Mouse (Mus musculus): ENCODE measurements around the gene Ube2o. TPM values are rescaled to one million over a fixed set of nuclear protein-coding genes. Genes with fewer than 3 reads are reported as not detected.

Ube2o gene
- polyA plus RNA-seq, 1 experiment, result 23.1 TPM

- Histone ChIP-seq H3K27me3 (ENCODE audit: control insufficient read depth, insufficient read depth, insufficient read length) (no peaks in the 10 kb centered on the region), H3K4me3 (ENCODE audit: insufficient read depth, poor library complexity, severe bottlenecking) (no peak overlapping the region), H3K79me3 (ENCODE audit: low read depth) (no peaks in the 10 kb centered on the region), H3K79me2 (ENCODE audit: control insufficient read depth, insufficient read depth) (peaks cover 9% of the 10 kb centered on the region), H3ac (ENCODE audit: control insufficient read depth, insufficient read length, low read depth) (no peak overlapping the region), H3K36me3 (ENCODE audit: control insufficient read depth, insufficient read depth) (peaks cover 8% of the 10 kb centered on the region)
- no peak for TF ChIP-seq USF1 (IDR thresholded peaks at IDR 0.05; ENCODE audit: low read depth)
- no peak for TF ChIP-seq CTCF (IDR thresholded peaks at IDR 0.05; ENCODE audit: control insufficient read depth, insufficient read depth, insufficient read length)
- TF ChIP-seq CEBPB (IDR thresholded peaks at IDR 0.05; ENCODE audit: low read depth), result no peak
Measured at GRCm38 (mm10) chr11:116609965-116610630, 28.9 kb upstream of the Ube2o start.

- TF ChIP-seq MAX (IDR thresholded peaks at IDR 0.05) (no peak), CTCF (IDR thresholded peaks at IDR 0.05; ENCODE audit: control insufficient read depth, insufficient read depth, insufficient read length) (no peak), FOSL1 (IDR thresholded peaks at IDR 0.05; ENCODE audit: insufficient read depth, low read length, poor library complexity, severe bottlenecking) (no peak), CEBPB (IDR thresholded peaks at IDR 0.05; ENCODE audit: low read depth) (no peak), MYOD1 (IDR thresholded peaks at IDR 0.05; ENCODE audit: control insufficient read depth, insufficient read length, low read depth) (no peak), MYOG (IDR thresholded peaks at IDR 0.05; ENCODE audit: control insufficient read depth, extremely low read depth, insufficient read length) (no peak), USF1 (IDR thresholded peaks at IDR 0.05; ENCODE audit: low read depth) (no peak)
- Histone ChIP-seq H3ac (ENCODE audit: control insufficient read depth, insufficient read length, low read depth) (no peak overlapping the region), H3K4me3 (ENCODE audit: insufficient read depth, poor library complexity, severe bottlenecking) (no peak overlapping the region), H3K79me3 (ENCODE audit: low read depth) (no peaks in the 10 kb centered on the region), H3K27me3 (ENCODE audit: control insufficient read depth, insufficient read depth, insufficient read length) (no peaks in the 10 kb centered on the region), H3K36me3 (ENCODE audit: control insufficient read depth, insufficient read depth) (peaks cover 14% of the 10 kb centered on the region), H3K79me2 (ENCODE audit: control insufficient read depth, insufficient read depth) (no peaks in the 10 kb centered on the region)
Measured at GRCm38 (mm10) chr11:116607717-116608116, 26.5 kb upstream of the Ube2o start.

GRCm38 (mm10) chr11:116604097-116604496 is 22.9 kb upstream of the Ube2o start:
- TF ChIP-seq MYOG (IDR thresholded peaks at IDR 0.05; ENCODE audit: control insufficient read depth, extremely low read depth, insufficient read length) (no peak), CTCF (IDR thresholded peaks at IDR 0.05; ENCODE audit: control insufficient read depth, insufficient read depth, insufficient read length) (no peak), FOSL1 (IDR thresholded peaks at IDR 0.05; ENCODE audit: insufficient read depth, low read length, poor library complexity, severe bottlenecking) (no peak), MAX (IDR thresholded peaks at IDR 0.05) (no peak), USF1 (IDR thresholded peaks at IDR 0.05; ENCODE audit: low read depth) (no peak), MYOD1 (IDR thresholded peaks at IDR 0.05; ENCODE audit: control insufficient read depth, insufficient read length, low read depth) (no peak), CEBPB (IDR thresholded peaks at IDR 0.05; ENCODE audit: low read depth) (no peak)
- Histone ChIP-seq H3K4me3 (ENCODE audit: insufficient read depth, poor library complexity, severe bottlenecking) (no peak overlapping the region), H3K36me3 (ENCODE audit: control insufficient read depth, insufficient read depth) (peaks cover 14% of the 10 kb centered on the region)

GRCm38 (mm10) chr11:116603339-116603738 is 22.1 kb upstream of the Ube2o start:
- H3K36me3 ChIP-seq (ENCODE audit: control insufficient read depth, insufficient read depth), result peaks cover 14% of the 10 kb centered on the region

More at GRCm38 (mm10) chr11:116604097-116604496, 22.9 kb upstream of the Ube2o start:
- H3K79me3 ChIP-seq (ENCODE audit: low read depth), result no peaks in the 10 kb centered on the region
- H3K27me3 ChIP-seq (ENCODE audit: control insufficient read depth, insufficient read depth, insufficient read length), result no peaks in the 10 kb centered on the region
- H3K79me2 ChIP-seq (ENCODE audit: control insufficient read depth, insufficient read depth), result no peaks in the 10 kb centered on the region
- H3ac ChIP-seq (ENCODE audit: control insufficient read depth, insufficient read length, low read depth), result no peak overlapping the region

GRCm38 (mm10) chr11:116602043-116602442 is 20.8 kb upstream of the Ube2o start:
- Histone ChIP-seq H3K79me2 (ENCODE audit: control insufficient read depth, insufficient read depth) (no peaks in the 10 kb centered on the region), H3K79me3 (ENCODE audit: low read depth) (no peaks in the 10 kb centered on the region), H3K4me3 (ENCODE audit: insufficient read depth, poor library complexity, severe bottlenecking) (no peak overlapping the region), H3K27me3 (ENCODE audit: control insufficient read depth, insufficient read depth, insufficient read length) (no peaks in the 10 kb centered on the region), H3K36me3 (ENCODE audit: control insufficient read depth, insufficient read depth) (peaks cover 9% of the 10 kb centered on the region), H3ac (ENCODE audit: control insufficient read depth, insufficient read length, low read depth) (no peak overlapping the region)
- TF ChIP-seq MYOD1 (IDR thresholded peaks at IDR 0.05; ENCODE audit: control insufficient read depth, insufficient read length, low read depth), result no peak

More at GRCm38 (mm10) chr11:116603339-116603738, 22.1 kb upstream of the Ube2o start:
- no peak overlapping the region for H3ac ChIP-seq (ENCODE audit: control insufficient read depth, insufficient read length, low read depth)
- no peaks in the 10 kb centered on the region for H3K79me2 ChIP-seq (ENCODE audit: control insufficient read depth, insufficient read depth)
- no peaks in the 10 kb centered on the region for H3K79me3 ChIP-seq (ENCODE audit: low read depth)
- H3K27me3 ChIP-seq (ENCODE audit: control insufficient read depth, insufficient read depth, insufficient read length), result no peaks in the 10 kb centered on the region
- no peak overlapping the region for H3K4me3 ChIP-seq (ENCODE audit: insufficient read depth, poor library complexity, severe bottlenecking)
- TF ChIP-seq CTCF (IDR thresholded peaks at IDR 0.05; ENCODE audit: control insufficient read depth, insufficient read depth, insufficient read length) (peak; percentile 39), CEBPB (IDR thresholded peaks at IDR 0.05; ENCODE audit: low read depth) (no peak)

- no peak overlapping the region for H3ac ChIP-seq (ENCODE audit: control insufficient read depth, insufficient read length, low read depth)
- H3K27me3 ChIP-seq (ENCODE audit: control insufficient read depth, insufficient read depth, insufficient read length), result no peaks in the 10 kb centered on the region
- peaks cover 9% of the 10 kb centered on the region for H3K36me3 ChIP-seq (ENCODE audit: control insufficient read depth, insufficient read depth)
- no peaks in the 10 kb centered on the region for H3K79me2 ChIP-seq (ENCODE audit: control insufficient read depth, insufficient read depth)
- no peak for TF ChIP-seq USF1 (IDR thresholded peaks at IDR 0.05; ENCODE audit: low read depth)
- no peak for TF ChIP-seq MYOD1 (IDR thresholded peaks at IDR 0.05; ENCODE audit: control insufficient read depth, insufficient read length, low read depth)
- no peaks in the 10 kb centered on the region for H3K79me3 ChIP-seq (ENCODE audit: low read depth)
- H3K4me3 ChIP-seq (ENCODE audit: insufficient read depth, poor library complexity, severe bottlenecking), result no peak overlapping the region
Measured at GRCm38 (mm10) chr11:116601166-116601565, 19.9 kb upstream of the Ube2o start.
